Mouse (Mus musculus): Measurements from ENCODE around the gene Ildr2.

Ildr2 gene

GRCm38 (mm10) chr1:166342060-166342459 lies 88.1 kb downstream of the Ildr2 start:
- DNase-seq (ENCODE audit: low read depth, low spot score), result no peak

- DNase-seq (ENCODE audit: low read depth, low spot score), result no peak
Observed at GRCm38 (mm10) chr1:166342539-166342938, 88.6 kb downstream of the Ildr2 start.

DNA sequence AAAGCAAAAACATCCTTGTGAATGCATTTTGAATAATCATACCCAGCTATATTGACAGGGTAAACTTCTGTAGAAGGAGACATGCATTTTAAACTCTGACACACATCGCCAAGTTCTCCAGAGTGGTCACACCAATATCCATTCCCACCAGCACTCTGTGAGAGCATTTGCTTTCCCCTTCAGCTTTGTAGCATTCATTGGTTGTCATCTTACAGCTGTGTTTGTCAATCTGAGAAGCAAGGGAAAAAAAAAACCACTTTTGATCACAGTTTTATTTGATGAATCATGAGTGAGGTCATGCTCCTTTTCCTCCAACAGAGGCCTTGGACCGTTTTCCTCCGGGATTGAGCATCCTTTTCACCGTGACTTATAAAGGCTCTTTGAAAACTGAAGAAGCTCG lies 89.6 kb downstream of the Ildr2 start:
- DNase-seq (ENCODE audit: low read depth, low spot score), result no peak

DNA sequence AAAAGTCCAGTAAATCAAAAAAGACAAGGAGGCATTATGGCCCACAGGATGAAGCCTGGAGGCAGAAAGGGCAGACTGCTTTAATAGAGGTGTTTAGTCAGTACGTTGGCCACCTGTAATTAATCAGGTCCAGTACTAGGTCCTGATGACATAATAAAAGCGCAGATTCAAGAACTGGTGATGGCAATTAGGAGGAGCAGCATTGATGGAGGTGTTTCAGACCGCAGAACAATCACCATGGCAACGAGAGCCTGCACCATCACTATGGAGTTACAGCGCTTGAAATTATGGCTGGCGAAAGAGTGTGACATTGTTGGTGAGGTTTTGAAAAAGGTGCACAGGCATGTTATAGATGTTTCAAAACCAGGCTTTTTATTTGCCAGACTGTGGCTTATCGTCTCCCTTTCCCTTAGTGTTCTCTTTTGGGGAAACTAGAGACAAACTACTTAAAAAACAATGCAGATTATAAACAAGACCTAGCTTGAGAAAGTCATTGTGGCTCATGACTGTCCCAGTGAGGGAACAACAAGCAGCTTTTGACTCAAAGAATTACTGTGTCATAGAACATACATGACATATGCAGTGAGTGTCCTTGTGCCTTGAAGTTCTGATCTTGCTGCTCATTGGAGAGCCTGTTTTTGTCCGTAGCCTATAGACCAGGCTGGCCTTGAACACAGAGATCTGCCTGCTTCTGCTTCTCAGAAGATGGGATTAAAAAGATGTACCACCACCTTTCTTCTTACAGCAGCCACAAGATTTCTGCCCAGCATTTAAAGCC lies 90.5 kb downstream of the Ildr2 start:
- no peak for DNase-seq (ENCODE audit: low read depth, low spot score)

- DNase-seq (ENCODE audit: low read depth, low spot score), result no peak
Observed at GRCm38 (mm10) chr1:166345602-166346001, 91.7 kb downstream of the Ildr2 start.

GRCm38 (mm10) chr1:166346906-166347305 lies 93.0 kb downstream of the Ildr2 start:
- DNase-seq (ENCODE audit: low read depth, low spot score), result no peak

DNA sequence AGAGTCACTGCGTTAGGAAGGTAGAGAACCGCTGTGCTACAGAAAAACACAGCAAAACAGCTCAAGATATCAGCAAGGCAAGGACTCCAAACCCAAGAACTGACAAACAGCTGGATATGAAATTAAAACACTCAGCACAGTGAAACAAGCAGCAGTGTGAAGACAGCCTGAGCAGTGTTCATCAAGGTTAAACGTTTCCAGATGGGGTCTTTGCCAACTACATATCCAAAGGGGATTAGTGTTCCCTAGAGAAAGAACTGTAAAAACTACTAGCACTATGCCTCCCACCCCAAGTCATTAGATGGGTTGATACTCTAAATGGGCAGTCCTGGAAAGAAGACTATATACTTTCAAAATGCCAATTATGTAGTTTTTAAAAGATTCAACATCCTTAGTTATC lies 95.4 kb downstream of the Ildr2 start:
- no peak for DNase-seq (ENCODE audit: low read depth, low spot score)

DNA sequence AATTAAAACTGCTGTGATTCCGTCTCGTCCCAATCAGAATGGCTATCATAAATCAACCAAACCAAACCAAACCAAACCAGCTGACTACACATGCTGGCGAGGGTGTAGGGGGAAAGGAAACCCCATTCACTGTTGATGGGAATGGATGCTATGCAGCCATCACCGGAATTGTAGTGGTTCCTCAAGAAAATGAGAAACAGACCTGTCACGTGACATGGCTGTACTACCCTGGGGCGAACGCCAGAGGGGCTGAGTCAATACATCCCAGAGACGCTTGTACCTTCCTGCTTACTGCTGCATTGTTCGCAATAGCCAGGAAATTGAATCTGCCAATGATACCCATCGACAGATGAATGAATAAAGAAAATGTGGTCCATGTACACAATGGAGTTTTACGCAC lies 95.8 kb downstream of the Ildr2 start:
- no peak for DNase-seq (ENCODE audit: low read depth, low spot score)

DNA sequence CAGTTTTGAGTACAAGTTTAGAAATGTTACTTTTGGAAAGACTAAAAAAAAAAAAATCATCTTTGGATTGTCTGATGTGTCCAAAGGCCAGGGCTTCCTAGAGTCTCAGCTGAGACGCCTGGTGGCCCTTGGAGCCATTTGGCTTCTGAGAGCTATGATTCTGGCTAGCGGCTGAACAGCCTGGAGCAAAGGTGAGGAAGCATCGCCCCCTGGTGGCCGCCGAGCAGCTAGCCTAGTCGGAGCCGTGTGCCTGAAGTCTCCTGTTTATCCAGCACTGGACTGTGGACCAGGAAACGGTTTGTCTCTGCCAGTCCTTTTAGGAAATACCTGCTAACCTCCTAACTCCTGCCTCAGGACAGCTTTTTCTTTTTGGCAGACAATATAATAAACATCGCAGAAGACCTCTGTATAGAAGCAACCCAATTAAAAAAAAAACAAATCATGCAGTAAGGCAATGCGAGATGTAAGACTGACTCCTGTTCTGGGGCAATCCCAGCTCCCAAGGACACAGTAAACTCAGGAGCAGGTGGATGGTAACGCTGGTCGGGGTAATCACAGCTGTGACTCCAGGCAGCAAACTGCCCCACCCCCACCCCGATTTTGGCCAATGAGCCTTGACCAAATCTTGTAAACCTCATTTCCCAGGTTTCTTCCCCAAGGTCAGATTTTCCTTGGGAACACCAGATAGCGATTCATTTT lies 106.4 kb downstream of the Ildr2 start:
- DNase-seq (ENCODE audit: low read depth, low spot score), result peak; percentile 73

DNA sequence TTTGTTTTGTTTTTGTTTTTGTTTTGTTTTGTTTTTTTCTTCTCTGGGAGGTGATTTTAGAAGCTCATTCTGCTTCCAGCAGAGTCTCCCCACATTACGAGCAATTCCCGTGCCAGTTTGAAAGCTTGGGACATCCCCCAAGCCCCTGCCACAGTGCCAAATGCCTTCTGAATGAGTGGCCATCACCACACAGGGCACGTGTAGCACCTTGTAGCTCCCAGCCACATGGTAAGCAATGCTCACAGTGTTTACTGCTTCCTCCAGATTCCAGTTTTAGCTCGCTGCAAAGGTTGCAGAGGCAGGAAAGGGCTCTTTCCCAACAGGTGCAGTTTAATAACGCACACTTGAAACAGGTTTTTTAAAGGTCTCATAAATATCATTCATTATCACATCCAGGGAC lies 107.0 kb downstream of the Ildr2 start:
- DNase-seq (ENCODE audit: low read depth, low spot score), result no peak

GRCm38 (mm10) chr1:166361842-166362241 lies 107.9 kb downstream of the Ildr2 start:
- DNase-seq (ENCODE audit: low read depth, low spot score), result no peak

GRCm38 (mm10) chr1:166362659-166363058 lies 108.7 kb downstream of the Ildr2 start:
- DNase-seq (ENCODE audit: low read depth, low spot score), result no peak

- no peak for DNase-seq (ENCODE audit: low read depth, low spot score)
Observed at GRCm38 (mm10) chr1:166363122-166363521, 109.2 kb downstream of the Ildr2 start.

Data from CD4-positive helper T cell, adult 2 months (primary cell).